Mouse (Mus musculus) G1E (cell line): ENCODE data around the gene Gpr6. TPM values are rescaled to one million over a fixed set of nuclear protein-coding genes. Genes with fewer than 3 reads are reported as not detected.

ENCODE experiments used
- ATAC-seq: 2 replicates; pipeline ENCODE4 v1.8.0; 2016; ENCODE audit warnings: mild to moderate bottlenecking; ENCODE audit not compliant: insufficient number of reproducible peaks, poor library complexity, low FRiP score, severe bottlenecking; ENCODE audit errors: extremely low read depth
- DNase-seq: peaks from one replicate; pipeline ENCODE4 v3.0.0; 2012; ENCODE audit warnings: low spot score
- H3K27me3 ChIP-seq: 2 replicates; pipeline ENCODE4 v1.6.1; 2012; ENCODE audit warnings: mild to moderate bottlenecking, low read length, inconsistent platforms; ENCODE audit not compliant: insufficient read depth
- H3K36me3 ChIP-seq: replicated peaks from 2 replicates; pipeline ENCODE3; 2012; ENCODE audit warnings: mild to moderate bottlenecking, inconsistent platforms
- H3K4me1 ChIP-seq: 2 replicates; pipeline ENCODE4 v1.6.1; 2012; ENCODE audit warnings: low read depth, low read length, inconsistent platforms, mixed read lengths; ENCODE audit not compliant: insufficient read depth
- H3K4me3 ChIP-seq: 2 replicates; pipeline ENCODE4 v1.5.1; 2012; ENCODE audit warnings: low read depth, mild to moderate bottlenecking, inconsistent platforms, low read length, moderate library complexity, mixed read lengths
- H3K9me3 ChIP-seq: replicated peaks from 2 replicates; pipeline ENCODE4 v1.6.1; 2012; ENCODE audit warnings: inconsistent platforms
- CTCF ChIP-seq: IDR thresholded peaks from 2 replicates; pipeline ENCODE4 v1.5.1; 2012; ENCODE audit warnings: low read depth, low read length, inconsistent platforms, mixed read lengths
- GATA1 ChIP-seq: IDR thresholded peaks from 2 replicates; pipeline ENCODE4 v1.6.1; 2012; ENCODE audit warnings: borderline replicate concordance, low read length, inconsistent platforms, mixed read lengths
- GATA2 ChIP-seq: IDR thresholded peaks from 2 replicates; pipeline ENCODE4 v1.6.1; 2012; ENCODE audit warnings: low read depth, low read length, inconsistent platforms, borderline replicate concordance
- POLR2AphosphoS5 ChIP-seq: IDR thresholded peaks from 2 replicates; pipeline ENCODE4 v1.6.1; 2012; ENCODE audit warnings: low read depth, low read length, inconsistent platforms; ENCODE audit not compliant: insufficient replicate concordance
- TAL1 ChIP-seq: conservative IDR thresholded peaks from 2 replicates; pipeline ENCODE4 v1.6.1; 2012; ENCODE audit warnings: low read depth, low read length, inconsistent platforms, mixed read lengths
- polyA plus RNA-seq: library from polyadenylated mRNA; stranded (reverse); fragments of >175 nt; gene quantifications from 2 replicates; pipeline ENCODE4 v1.2.3, GENCODE M21; 2012
- total RNA-seq, 2 experiments: library from RNA; stranded (forward) in 1 of 2; stranded (reverse) in 1 of 2; fragments of 200-1000 nt in 1 of 2; fragments of >200 nt in 1 of 2; fragmentation: Nextera tagmentation in 1 of 2; gene quantifications; 2 replicates each; pipeline ENCODE4 v1.2.3; 2014 to 2017

Gene Gpr6
- total and polyA plus RNA-seq, 3 experiments = 0.05 TPM; not detected in 2

DNA sequence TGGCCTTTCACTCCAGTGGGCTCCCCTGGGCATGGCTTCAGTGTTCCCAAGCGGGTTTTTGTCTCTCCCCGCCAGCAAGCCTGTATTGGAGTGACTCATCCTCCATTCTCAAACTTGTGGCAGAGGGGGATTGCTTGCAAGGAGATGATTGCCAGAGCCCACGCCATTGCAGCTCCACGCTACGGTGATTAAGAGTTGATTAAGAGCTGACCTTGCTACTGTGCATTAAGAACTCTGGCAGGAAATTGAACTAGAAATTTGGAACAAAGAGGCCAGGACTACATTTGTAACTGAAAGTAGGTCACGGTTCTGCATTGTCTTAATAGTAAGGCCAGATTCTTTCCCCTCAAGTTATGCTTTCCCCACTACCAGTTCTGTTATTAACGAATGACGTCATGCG is 16.5 kb downstream of the Gpr6 start:
- ATAC-seq (no peak), DNase-seq (no peak)
- Histone ChIP-seq H3K4me1 (no peaks in the 10 kb centered on the region), H3K36me3 (no peaks in the 10 kb centered on the region), H3K9me3 (no peaks in the 10 kb centered on the region), H3K4me3 (no peak overlapping the region), H3K27me3 (peaks cover 9% of the 10 kb centered on the region; the same call in 1 of the 2 replicates)
- TF ChIP-seq GATA1 (no peak), CTCF (no peak), POLR2AphosphoS5 (no peak), TAL1 (no peak), GATA2 (no peak)

DNA sequence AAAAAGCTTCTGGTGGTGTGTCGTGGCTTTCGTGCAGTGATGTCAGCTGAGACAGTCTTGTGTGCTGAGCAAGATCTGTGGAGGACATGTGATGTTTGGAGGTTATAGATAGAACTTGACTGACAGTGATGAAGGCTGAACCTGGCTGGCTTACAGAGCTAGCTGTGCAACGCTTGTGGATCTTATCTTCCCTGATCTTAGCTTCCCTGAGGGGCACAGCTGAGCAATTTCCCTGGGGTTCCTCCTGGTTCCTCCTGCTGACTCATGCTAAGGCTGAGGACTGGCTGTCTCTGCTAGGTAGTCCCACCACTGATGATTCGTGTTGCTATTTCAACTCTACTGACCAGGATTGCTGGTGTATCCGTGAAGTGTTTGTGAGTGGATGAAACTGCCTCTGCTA is 18.1 kb downstream of the Gpr6 start:
- TF ChIP-seq GATA2 = no peak
- no peak for TF ChIP-seq CTCF
- no peak for TF ChIP-seq POLR2AphosphoS5
- no peak for TF ChIP-seq TAL1
- no peak for TF ChIP-seq GATA1
- Histone ChIP-seq H3K9me3 (no peaks in the 10 kb centered on the region), H3K4me3 (no peak overlapping the region), H3K36me3 (no peaks in the 10 kb centered on the region), H3K4me1 (no peaks in the 10 kb centered on the region), H3K27me3 (peaks cover 10% of the 10 kb centered on the region)
- DNase-seq (no peak), ATAC-seq (no peak)

DNA sequence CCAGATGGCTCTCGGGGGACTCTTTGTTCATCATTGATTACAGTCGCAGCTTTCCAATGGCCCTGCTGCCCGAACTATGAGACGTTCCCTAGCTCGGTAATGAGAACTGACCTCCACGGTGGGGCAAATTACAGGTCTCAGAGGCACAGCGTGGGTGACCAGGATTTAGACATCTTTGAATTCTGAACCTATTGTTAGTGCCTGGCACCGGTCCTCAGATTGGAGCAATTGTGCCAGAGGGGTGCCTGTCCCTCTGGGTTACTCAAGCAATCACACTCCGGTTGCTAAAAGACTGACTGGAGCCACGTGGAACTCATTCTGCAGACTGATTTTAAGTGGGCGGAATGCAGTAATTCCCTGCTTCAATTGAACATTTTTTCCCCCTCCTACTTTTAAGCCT is 29.8 kb downstream of the Gpr6 start:
- DNase-seq (no peak), ATAC-seq (no peak)
- Histone ChIP-seq H3K9me3 (no peaks in the 10 kb centered on the region), H3K4me1 (no peaks in the 10 kb centered on the region), H3K36me3 (no peaks in the 10 kb centered on the region), H3K4me3 (no peak overlapping the region), H3K27me3 (no peaks in the 10 kb centered on the region)
- TF ChIP-seq CTCF (no peak), TAL1 (no peak), GATA2 (no peak), GATA1 (no peak), POLR2AphosphoS5 (no peak)

DNA sequence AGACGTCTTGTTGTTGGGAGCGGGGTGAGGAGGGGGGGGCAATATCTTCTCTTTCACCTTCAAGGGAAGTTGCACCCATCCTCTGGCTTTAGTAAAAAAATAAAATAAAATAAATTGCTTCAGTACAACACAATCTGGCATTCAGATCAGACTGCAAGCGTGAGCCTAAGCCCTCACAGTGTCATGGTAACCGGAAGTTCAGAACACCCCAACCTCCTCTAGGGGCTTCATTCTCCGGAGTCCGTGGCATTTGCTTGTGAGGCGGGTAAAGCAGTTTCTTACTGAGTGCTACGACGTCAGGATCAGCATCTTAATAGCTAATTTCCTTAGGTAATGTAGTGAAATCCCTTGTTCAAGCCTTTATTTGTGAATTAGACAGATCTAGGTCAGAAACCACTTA is 30.6 kb downstream of the Gpr6 start:
- no peak for ATAC-seq
- TF ChIP-seq GATA1 = no peak
- TF ChIP-seq TAL1 = no peak
- no peak for TF ChIP-seq GATA2
- no peak for TF ChIP-seq POLR2AphosphoS5
- no peaks in the 10 kb centered on the region for H3K27me3 ChIP-seq

DNA sequence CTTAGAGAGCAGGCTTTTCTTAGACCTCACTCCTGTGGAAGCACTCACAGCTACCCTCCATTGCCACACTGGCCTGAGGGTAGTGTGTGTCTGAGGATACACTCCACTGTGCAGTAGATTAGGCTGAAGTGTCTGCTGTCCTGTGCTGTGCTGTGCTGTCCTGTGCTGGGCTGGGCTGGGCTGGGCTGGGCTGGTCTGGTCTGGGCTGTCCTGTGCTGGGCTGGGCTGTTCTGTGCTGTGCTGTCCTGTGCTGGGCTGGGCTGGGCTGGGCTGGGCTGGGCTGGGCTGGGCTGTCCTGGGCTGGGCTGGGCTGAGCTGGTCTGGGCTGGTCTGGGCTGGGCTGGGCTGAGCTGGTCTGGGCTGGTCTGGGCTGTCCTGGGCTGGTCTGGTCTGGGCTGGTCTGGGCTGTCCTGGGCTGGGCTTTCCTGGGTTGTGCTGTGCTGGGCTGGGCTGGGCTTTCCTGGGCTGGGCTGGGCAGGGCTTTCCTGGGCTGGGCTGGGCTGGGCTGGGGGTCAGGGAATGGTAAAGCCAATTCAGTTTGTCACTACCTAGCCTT is 31.5 kb downstream of the Gpr6 start:
- no peaks in the 10 kb centered on the region for H3K9me3 ChIP-seq
- no peaks in the 10 kb centered on the region for H3K27me3 ChIP-seq
- H3K36me3 ChIP-seq = no peaks in the 10 kb centered on the region
- no peaks in the 10 kb centered on the region for H3K4me1 ChIP-seq
- H3K4me3 ChIP-seq = no peak overlapping the region
- DNase-seq (no peak), ATAC-seq (no peak)
- TF ChIP-seq GATA2 = no peak
- no peak for TF ChIP-seq TAL1
- TF ChIP-seq POLR2AphosphoS5 = no peak
- no peak for TF ChIP-seq GATA1
- TF ChIP-seq CTCF = no peak

More for the DNA sequence above, 30.6 kb downstream of the Gpr6 start:
- H3K4me3 ChIP-seq = no peak overlapping the region
- DNase-seq = no peak
- H3K36me3 ChIP-seq = no peaks in the 10 kb centered on the region
- H3K9me3 ChIP-seq = no peaks in the 10 kb centered on the region
- H3K4me1 ChIP-seq = no peaks in the 10 kb centered on the region

DNA sequence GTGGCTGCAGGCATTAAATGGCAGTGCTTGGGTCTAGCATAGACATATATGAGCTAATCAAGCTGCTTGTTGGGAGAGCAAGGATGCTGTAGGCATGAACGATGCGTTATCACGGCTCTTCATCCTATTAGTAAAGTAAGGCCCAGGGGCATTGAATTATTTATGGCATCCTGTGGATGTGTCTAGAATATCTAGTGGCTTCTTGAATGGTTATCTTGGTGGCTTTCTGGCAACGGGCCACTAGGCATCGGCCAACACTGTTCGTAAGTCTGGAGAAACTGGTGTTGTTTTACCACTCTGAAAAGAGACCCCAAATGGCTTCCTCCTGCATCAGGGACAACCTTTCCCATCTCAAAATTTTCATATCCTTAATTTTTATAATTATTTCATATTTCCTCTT is 33.6 kb downstream of the Gpr6 start:
- no peak for ATAC-seq
- H3K4me3 ChIP-seq = no peak overlapping the region
- no peaks in the 10 kb centered on the region for H3K4me1 ChIP-seq
- no peak for DNase-seq
- H3K36me3 ChIP-seq = no peaks in the 10 kb centered on the region
- TF ChIP-seq GATA1 (no peak), GATA2 (no peak), CTCF (no peak), TAL1 (no peak), POLR2AphosphoS5 (no peak)
- no peaks in the 10 kb centered on the region for H3K27me3 ChIP-seq
- H3K9me3 ChIP-seq = no peaks in the 10 kb centered on the region
